Mouse (Mus musculus): Measurements from ENCODE around the gene Washc4. TPM values are rescaled to one million over a fixed set of nuclear protein-coding genes. Genes with fewer than 3 reads are reported as not detected.

The Washc4 gene
- polyA plus RNA-seq, 1 experiment from 2014 or later = 38.1 TPM

DNA sequence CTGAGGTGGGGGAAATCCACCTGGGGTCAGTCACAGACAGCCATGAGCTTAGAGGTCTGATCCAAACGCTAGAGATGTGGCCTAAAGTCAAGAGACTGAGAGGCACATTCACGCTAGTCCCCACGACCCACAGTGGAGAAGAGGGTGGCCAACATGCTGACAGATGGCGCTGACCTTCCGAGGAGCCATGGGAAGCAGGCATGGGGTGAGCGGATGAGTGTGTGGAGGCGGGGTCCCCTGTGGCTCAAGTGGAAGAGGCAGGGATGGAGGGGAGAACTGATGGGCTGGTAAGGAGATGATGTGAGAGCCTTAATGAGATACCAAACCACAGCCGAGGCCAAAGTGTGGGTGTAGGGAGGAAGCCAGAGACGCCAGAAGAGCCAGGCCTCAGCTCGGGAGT is 88.2 kb downstream of the Washc4 start:
- DNase-seq (ENCODE audit: low spot score) = no peak
- H3K4me3 ChIP-seq (ENCODE audit: low read depth, low read length) = no peak overlapping the region

DNA sequence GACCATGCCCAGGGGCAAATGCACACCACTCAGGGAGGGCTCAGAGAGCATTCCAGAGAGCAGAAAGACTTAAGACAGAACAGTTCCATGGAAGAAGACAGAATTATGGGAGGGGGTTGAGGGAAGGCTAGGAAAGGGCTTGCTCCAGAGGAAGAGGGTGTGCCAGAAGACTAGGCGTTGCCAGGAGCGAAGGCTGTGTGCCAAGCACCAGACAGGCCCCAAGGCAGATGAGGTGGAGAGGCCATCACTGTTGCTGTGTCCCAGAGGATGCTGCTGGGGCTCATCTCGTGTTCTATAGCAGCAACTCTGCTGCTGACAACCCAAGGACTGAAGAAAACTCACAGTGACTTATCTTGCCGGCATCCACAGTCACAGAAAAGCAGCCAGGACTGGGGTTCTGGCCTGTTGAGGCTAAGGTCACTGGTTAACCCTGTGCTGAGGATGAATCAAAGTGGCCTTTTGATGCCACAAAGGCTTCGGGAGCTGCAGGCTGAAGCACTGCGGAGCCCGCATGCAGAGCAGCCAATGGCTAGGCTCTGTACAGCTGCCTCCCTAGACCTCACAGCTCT is 89.3 kb downstream of the Washc4 start:
- 67% methylated on average over 7 of the region's 7 CpGs for WGBS
- H3K4me1 ChIP-seq (ENCODE audit: control insufficient read depth, insufficient read depth, low read length) = no peaks in the 10 kb centered on the region
- DNase-seq (ENCODE audit: low spot score) (no peak), ATAC-seq (replicated peaks; ENCODE audit: insufficient number of reproducible peaks, low FRiP score, low TSS enrichment, low read depth) (no peak)
- no peaks in the 10 kb centered on the region for H3K36me3 ChIP-seq (replicated peaks; ENCODE audit: control insufficient read depth, insufficient read depth, low read depth, low read length)
- H3K9me3 ChIP-seq (replicated peaks; ENCODE audit: control insufficient read depth, low read length) = no peaks in the 10 kb centered on the region
- H3K27me3 ChIP-seq (ENCODE audit: control insufficient read depth, insufficient read depth, low read length) = no peaks in the 10 kb centered on the region
- no peak overlapping the region for H3K4me3 ChIP-seq (ENCODE audit: low read depth, low read length)
- H3K27ac ChIP-seq (replicated peaks; ENCODE audit: low read depth, low read length) = no peak overlapping the region
- no peak overlapping the region for H3K9ac ChIP-seq (replicated peaks; ENCODE audit: low read length)
- no peak overlapping the region for H3K4me2 ChIP-seq (ENCODE audit: low read depth, low read length)

More for the DNA sequence above, 88.2 kb downstream of the Washc4 start:
- H3K36me3 ChIP-seq (replicated peaks; ENCODE audit: control insufficient read depth, insufficient read depth, low read depth, low read length) = no peaks in the 10 kb centered on the region
- ATAC-seq (replicated peaks; ENCODE audit: insufficient number of reproducible peaks, low FRiP score, low TSS enrichment, low read depth) = no peak
- no peaks in the 10 kb centered on the region for H3K9me3 ChIP-seq (replicated peaks; ENCODE audit: control insufficient read depth, low read length)
- no peak overlapping the region for H3K4me2 ChIP-seq (ENCODE audit: low read depth, low read length)
- H3K27me3 ChIP-seq (ENCODE audit: control insufficient read depth, insufficient read depth, low read length) = no peaks in the 10 kb centered on the region
- no peak overlapping the region for H3K27ac ChIP-seq (replicated peaks; ENCODE audit: low read depth, low read length)
- 89% methylated on average over 10 of the region's 10 CpGs for WGBS
- no peaks in the 10 kb centered on the region for H3K4me1 ChIP-seq (ENCODE audit: control insufficient read depth, insufficient read depth, low read length)
- H3K9ac ChIP-seq (replicated peaks; ENCODE audit: low read length) = no peak overlapping the region

DNA sequence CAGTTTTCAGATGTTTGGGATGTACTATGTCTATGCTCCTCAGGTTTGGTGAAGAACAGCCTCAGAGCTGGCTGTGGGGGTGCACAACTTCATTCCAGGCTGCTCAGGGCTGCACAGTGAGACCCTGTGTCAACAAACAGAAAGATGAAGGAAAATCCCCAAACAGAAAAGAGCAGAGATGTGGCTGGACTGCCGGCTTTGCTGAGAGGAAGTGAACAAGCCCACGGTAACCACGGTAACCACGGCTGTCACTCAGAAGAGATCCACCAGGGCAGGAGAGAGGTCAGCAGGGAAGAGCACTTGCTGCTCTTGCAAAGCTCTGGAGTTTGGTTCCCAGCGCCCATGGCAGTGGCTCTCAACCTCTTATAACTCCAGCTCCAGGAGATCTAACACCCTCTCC is 90.9 kb downstream of the Washc4 start:
- Histone ChIP-seq H3K4me2 (ENCODE audit: low read depth, low read length) (no peak overlapping the region), H3K27me3 (ENCODE audit: control insufficient read depth, insufficient read depth, low read length) (no peaks in the 10 kb centered on the region), H3K9me3 (replicated peaks; ENCODE audit: control insufficient read depth, low read length) (no peaks in the 10 kb centered on the region), H3K36me3 (replicated peaks; ENCODE audit: control insufficient read depth, insufficient read depth, low read depth, low read length) (no peaks in the 10 kb centered on the region), H3K27ac (replicated peaks; ENCODE audit: low read depth, low read length) (no peak overlapping the region), H3K9ac (replicated peaks; ENCODE audit: low read length) (no peak overlapping the region), H3K4me1 (ENCODE audit: control insufficient read depth, insufficient read depth, low read length) (no peaks in the 10 kb centered on the region), H3K4me3 (ENCODE audit: low read depth, low read length) (no peak overlapping the region)
- ATAC-seq (replicated peaks; ENCODE audit: insufficient number of reproducible peaks, low FRiP score, low TSS enrichment, low read depth) (no peak; the same call in 1 of the 2 replicates), DNase-seq (ENCODE audit: low spot score) (peak; percentile 61)
- WGBS = 34% methylated on average over 5 of the region's 5 CpGs

DNA sequence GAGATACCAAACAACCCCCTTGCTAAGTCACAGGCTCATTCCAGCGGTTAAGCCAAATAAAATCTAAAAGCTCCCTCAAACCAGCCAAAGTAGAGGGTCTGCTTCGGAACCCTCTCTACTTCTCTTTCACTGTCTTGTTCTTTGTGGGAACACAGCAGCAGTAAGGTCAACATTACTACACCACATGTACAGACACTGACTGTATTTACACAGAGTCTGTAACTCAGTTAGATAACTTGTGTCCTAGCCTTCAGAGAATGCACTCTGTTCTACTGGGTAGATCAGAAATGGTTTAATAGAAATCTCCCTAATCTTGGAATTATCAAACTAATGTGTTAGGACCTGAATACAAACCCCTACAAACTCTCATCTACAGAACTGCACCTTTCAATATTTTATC is 92.6 kb downstream of the Washc4 start:
- Histone ChIP-seq H3K9me3 (replicated peaks; ENCODE audit: control insufficient read depth, low read length) (no peaks in the 10 kb centered on the region), H3K27ac (replicated peaks; ENCODE audit: low read depth, low read length) (no peak overlapping the region), H3K27me3 (ENCODE audit: control insufficient read depth, insufficient read depth, low read length) (no peaks in the 10 kb centered on the region), H3K36me3 (replicated peaks; ENCODE audit: control insufficient read depth, insufficient read depth, low read depth, low read length) (no peaks in the 10 kb centered on the region), H3K4me2 (ENCODE audit: low read depth, low read length) (no peak overlapping the region), H3K4me1 (ENCODE audit: control insufficient read depth, insufficient read depth, low read length) (no peaks in the 10 kb centered on the region), H3K9ac (replicated peaks; ENCODE audit: low read length) (no peak overlapping the region), H3K4me3 (ENCODE audit: low read depth, low read length) (no peak overlapping the region)
- DNase-seq (ENCODE audit: low spot score) (no peak), ATAC-seq (replicated peaks; ENCODE audit: insufficient number of reproducible peaks, low FRiP score, low TSS enrichment, low read depth) (no peak)
- 97% methylated on average over 2 of the region's 2 CpGs for WGBS

DNA sequence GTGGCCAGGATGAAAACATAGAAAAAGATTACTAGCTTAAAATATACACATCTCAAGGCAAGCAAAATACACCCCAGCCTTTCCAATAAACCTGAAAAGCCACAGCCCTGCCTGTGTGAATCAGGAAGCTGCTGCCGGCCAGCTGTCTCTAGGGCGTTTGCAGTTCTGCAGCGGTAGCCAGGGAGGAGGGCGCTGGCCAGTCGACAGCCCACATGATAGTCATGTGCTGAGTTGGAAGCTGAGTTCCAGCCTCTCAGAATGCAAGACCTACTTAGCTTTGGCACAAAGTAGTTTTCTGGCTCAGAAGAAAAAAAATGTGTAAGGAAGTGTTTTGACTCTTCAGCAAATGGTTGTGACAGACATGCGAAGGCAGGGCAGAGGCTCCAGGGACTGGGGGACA is 93.7 kb downstream of the Washc4 start:
- Histone ChIP-seq H3K4me3 (ENCODE audit: low read depth, low read length) (no peak overlapping the region), H3K9ac (replicated peaks; ENCODE audit: low read length) (no peak overlapping the region), H3K9me3 (replicated peaks; ENCODE audit: control insufficient read depth, low read length) (no peaks in the 10 kb centered on the region), H3K36me3 (replicated peaks; ENCODE audit: control insufficient read depth, insufficient read depth, low read depth, low read length) (no peaks in the 10 kb centered on the region), H3K27ac (replicated peaks; ENCODE audit: low read depth, low read length) (no peak overlapping the region), H3K27me3 (ENCODE audit: control insufficient read depth, insufficient read depth, low read length) (no peaks in the 10 kb centered on the region), H3K4me2 (ENCODE audit: low read depth, low read length) (no peak overlapping the region), H3K4me1 (ENCODE audit: control insufficient read depth, insufficient read depth, low read length) (no peaks in the 10 kb centered on the region)
- no peak for ATAC-seq (replicated peaks; ENCODE audit: insufficient number of reproducible peaks, low FRiP score, low TSS enrichment, low read depth)
- WGBS = 46% methylated on average over 6 of the region's 6 CpGs
- DNase-seq (ENCODE audit: low spot score) = peak; percentile 19

DNA sequence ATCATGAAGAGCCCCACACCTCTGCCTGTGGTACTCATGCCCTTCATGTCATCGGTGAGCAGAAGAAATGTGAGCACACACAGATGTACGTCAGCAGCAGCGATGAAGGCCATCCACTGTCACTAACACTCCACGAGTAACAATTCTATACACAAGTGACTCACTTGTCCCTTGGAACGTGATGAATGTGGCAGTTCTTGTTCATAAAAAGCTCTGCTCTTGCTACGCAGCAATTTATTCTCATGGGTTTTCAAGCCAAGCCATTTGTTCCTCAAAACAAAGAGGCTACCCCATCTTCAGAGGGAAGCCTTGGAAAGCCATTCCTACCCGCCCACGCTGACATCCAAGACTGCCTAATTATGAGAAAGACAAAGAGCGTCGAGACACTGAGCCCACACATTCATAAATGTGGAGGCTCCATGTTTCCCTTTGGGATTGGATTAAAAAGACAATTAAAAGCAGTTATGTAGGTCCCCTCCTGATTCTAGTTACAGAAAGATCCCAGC is 96.4 kb downstream of the Washc4 start:
- no peaks in the 10 kb centered on the region for H3K27me3 ChIP-seq (ENCODE audit: control insufficient read depth, insufficient read depth, low read length)
- no peaks in the 10 kb centered on the region for H3K4me1 ChIP-seq (ENCODE audit: control insufficient read depth, insufficient read depth, low read length)
- H3K4me3 ChIP-seq (ENCODE audit: low read depth, low read length) = no peak overlapping the region
- 80% methylated on average over 10 of the region's 10 CpGs for WGBS
- H3K36me3 ChIP-seq (replicated peaks; ENCODE audit: control insufficient read depth, insufficient read depth, low read depth, low read length) = no peaks in the 10 kb centered on the region
- no peak overlapping the region for H3K9ac ChIP-seq (replicated peaks; ENCODE audit: low read length)
- H3K4me2 ChIP-seq (ENCODE audit: low read depth, low read length) = no peak overlapping the region
- no peak for ATAC-seq (replicated peaks; ENCODE audit: insufficient number of reproducible peaks, low FRiP score, low TSS enrichment, low read depth)
- no peaks in the 10 kb centered on the region for H3K9me3 ChIP-seq (replicated peaks; ENCODE audit: control insufficient read depth, low read length)
- DNase-seq (ENCODE audit: low spot score) = no peak
- no peak overlapping the region for H3K27ac ChIP-seq (replicated peaks; ENCODE audit: low read depth, low read length)

DNA sequence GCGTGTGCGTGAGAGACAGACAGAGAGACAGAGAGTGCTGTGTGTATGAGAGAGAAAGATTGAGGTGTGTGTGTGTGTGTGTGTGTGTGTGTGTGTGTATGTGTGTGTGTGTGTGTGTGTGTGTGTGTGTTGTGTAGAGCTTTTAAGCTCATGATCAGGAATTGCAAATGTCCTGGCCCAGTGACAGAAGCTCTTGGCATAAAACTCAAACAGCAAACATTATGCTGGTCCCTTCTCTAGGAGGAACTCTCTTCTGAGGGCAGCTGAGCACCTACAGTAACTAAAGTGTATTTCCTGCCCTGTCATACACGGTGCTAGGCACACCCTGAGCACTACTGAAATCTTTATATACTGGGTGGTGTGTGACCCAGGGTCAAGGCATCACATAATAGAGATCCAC is 98.1 kb downstream of the Washc4 start:
- no peak overlapping the region for H3K4me3 ChIP-seq (ENCODE audit: low read depth, low read length)
- H3K9me3 ChIP-seq (replicated peaks; ENCODE audit: control insufficient read depth, low read length) = no peaks in the 10 kb centered on the region
- no peaks in the 10 kb centered on the region for H3K4me1 ChIP-seq (ENCODE audit: control insufficient read depth, insufficient read depth, low read length)
- H3K4me2 ChIP-seq (ENCODE audit: low read depth, low read length) = no peak overlapping the region
- no peak overlapping the region for H3K27ac ChIP-seq (replicated peaks; ENCODE audit: low read depth, low read length)
- ATAC-seq (replicated peaks; ENCODE audit: insufficient number of reproducible peaks, low FRiP score, low TSS enrichment, low read depth) = no peak
- no peak overlapping the region for H3K9ac ChIP-seq (replicated peaks; ENCODE audit: low read length)
- no peak for DNase-seq (ENCODE audit: low spot score)
- 90% methylated on average over 3 of the region's 3 CpGs for WGBS
- no peaks in the 10 kb centered on the region for H3K36me3 ChIP-seq (replicated peaks; ENCODE audit: control insufficient read depth, insufficient read depth, low read depth, low read length)
- no peaks in the 10 kb centered on the region for H3K27me3 ChIP-seq (ENCODE audit: control insufficient read depth, insufficient read depth, low read length)

DNA sequence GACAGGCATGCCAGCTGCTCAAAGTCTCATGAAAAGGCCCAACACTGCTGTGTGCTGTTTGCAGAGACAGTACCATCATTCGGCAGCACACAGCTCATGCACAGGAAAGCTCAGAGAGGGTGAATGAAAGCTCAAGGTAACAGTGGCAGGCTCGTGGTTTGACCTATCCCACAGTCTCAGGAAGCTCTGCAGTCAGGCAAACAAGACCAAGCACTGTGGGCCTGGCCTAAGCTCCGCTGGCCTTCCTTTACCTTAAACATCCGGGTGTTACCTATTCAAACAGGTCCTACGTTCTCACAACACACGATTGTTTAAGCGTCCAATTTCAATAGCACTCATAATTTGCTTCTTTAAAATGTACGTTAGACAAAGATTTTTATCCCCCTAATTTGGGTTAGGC is 100.6 kb downstream of the Washc4 start:
- Histone ChIP-seq H3K36me3 (replicated peaks; ENCODE audit: control insufficient read depth, insufficient read depth, low read depth, low read length) (no peaks in the 10 kb centered on the region), H3K27me3 (ENCODE audit: control insufficient read depth, insufficient read depth, low read length) (no peaks in the 10 kb centered on the region), H3K27ac (replicated peaks; ENCODE audit: low read depth, low read length) (no peak overlapping the region), H3K4me3 (ENCODE audit: low read depth, low read length) (no peak overlapping the region), H3K9ac (replicated peaks; ENCODE audit: low read length) (no peak overlapping the region), H3K4me1 (ENCODE audit: control insufficient read depth, insufficient read depth, low read length) (no peaks in the 10 kb centered on the region), H3K4me2 (ENCODE audit: low read depth, low read length) (no peak overlapping the region), H3K9me3 (replicated peaks; ENCODE audit: control insufficient read depth, low read length) (no peaks in the 10 kb centered on the region)
- DNase-seq (ENCODE audit: low spot score) (no peak), ATAC-seq (replicated peaks; ENCODE audit: insufficient number of reproducible peaks, low FRiP score, low TSS enrichment, low read depth) (no peak)
- 81% methylated on average over 8 of the region's 8 CpGs for WGBS

All from embryonic facial prominence, embryonic 11.5 days (tissue).